Comparison of ENCODE assay signal across 8 mouse cellular contexts in the genomic region with DNA sequence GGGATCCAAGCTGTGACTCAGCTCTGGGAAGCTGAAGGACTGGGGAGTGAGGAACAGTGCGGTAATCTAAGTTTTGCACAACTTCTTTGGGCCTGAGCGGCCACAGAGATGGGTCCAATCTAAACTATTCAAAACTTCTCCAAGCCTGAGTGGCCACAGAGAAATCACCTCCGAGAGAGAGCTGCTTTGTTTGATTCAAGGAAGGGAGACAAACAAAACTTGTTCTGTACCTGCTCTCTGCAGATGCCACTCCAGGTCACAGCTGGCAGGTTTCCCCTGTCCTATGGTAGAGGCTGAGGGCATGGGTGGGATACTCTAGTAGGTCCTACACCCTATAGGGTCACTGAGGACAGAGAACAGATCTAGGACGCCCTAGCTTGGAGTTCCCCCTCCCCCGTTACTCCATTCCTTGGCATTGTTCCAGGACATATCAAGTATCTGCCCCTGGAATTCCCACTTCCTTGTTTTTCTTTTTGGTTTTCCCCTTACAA.
DNase-seq lines count a peak whose midpoint lies in the region; ATAC-seq lines count a peak whose summit lies in the region.

No protein-coding gene starts in this region.

- 53% methylated on average over 5 of the region's 5 CpGs for WGBS in stomach, embryonic 15.5 days

- H3K4me2 ChIP-seq in stomach, embryonic 15.5 days = peak overlapping the region; percentile 65

- no peak for ATAC-seq in stomach, embryonic 15.5 days (ENCODE audit: insufficient read depth, low FRiP score, low read depth)

- no peak overlapping the region for H3K9ac ChIP-seq in stomach, embryonic 15.5 days

- H3K9me3 ChIP-seq in stomach, embryonic 15.5 days = no peaks in the 10 kb centered on the region

- H3K4me1 ChIP-seq in stomach, embryonic 15.5 days = peaks cover 32% of the 10 kb centered on the region

- peak; percentile 33 to 51 for DNase-seq in adrenal gland, postnatal 36 days
- DNase-seq in adrenal gland, postnatal 4 days (ENCODE audit: low spot score in 2 of 2) = no peak
- peak; percentile 31 for DNase-seq in urinary bladder, postnatal 14 days (ENCODE audit: low spot score)
- no peak for DNase-seq in urinary bladder, adult 18-20 months (ENCODE audit: low spot score in 2 of 2)
- DNase-seq in kidney, postnatal 10 days = peak; percentile 47
- no peak for DNase-seq in right cerebral cortex, postnatal 36 days (ENCODE audit: low spot score in 2 of 2)
- no peak for DNase-seq in spleen, postnatal 4 days (ENCODE audit: low spot score in 2 of 2)

- H3K27me3 ChIP-seq in stomach, embryonic 15.5 days (replicated peaks) = no peaks in the 10 kb centered on the region

- H3K36me3 ChIP-seq in stomach, embryonic 15.5 days = no peaks in the 10 kb centered on the region

- H3K27ac ChIP-seq in stomach, embryonic 15.5 days = peak overlapping the region; percentile 96

- 0 out of 2 replicates have a peak overlapping the region, but pooled peaks have one; percentile 8 for H3K4me3 ChIP-seq in stomach, embryonic 15.5 days (replicated peaks)

Comparison
In these comparisons a context has a peak if more than half of its experiments do, and no peak if none do; other contexts are left out.
1. DNase-seq: peak in adrenal gland, postnatal 36 days (2 of 2), urinary bladder, postnatal 14 days (single experiment) and kidney, postnatal 10 days (single experiment); none in adrenal gland, postnatal 4 days (0 of 2), urinary bladder, adult 18-20 months (0 of 2), right cerebral cortex, postnatal 36 days (0 of 2) and spleen, postnatal 4 days (0 of 2).